Mouse (Mus musculus): ENCODE data around the gene Gm4788.
"Not testable (repeated sequence)": the region's sequence is repeated elsewhere in the genome, so short reads cannot be mapped to it uniquely, and the experiment has no call there.

Gene Gm4788

GRCm38 (mm10) chr1:139781143-139781542 lies at the start of gene Gm4788:
TSS of gene Gm4788 (minus strand) at chr1:139781243.
- DNase-seq = no peak

GRCm38 (mm10) chr1:139808594-139808993 lies 27.6 kb upstream of the Gm4788 start:
- no peak for DNase-seq

GRCm38 (mm10) chr1:139769913-139770312 lies 11.1 kb downstream of the Gm4788 start:
- not testable (repeated sequence) for DNase-seq

- DNase-seq = not testable (repeated sequence)
These were observed 64.4 kb downstream of the Gm4788 start for GRCm38 (mm10) chr1:139716681-139717080.

- not testable (repeated sequence) for DNase-seq
These were observed 64.8 kb downstream of the Gm4788 start for GRCm38 (mm10) chr1:139716249-139716648.

GRCm38 (mm10) chr1:139649921-139650320 lies 131.1 kb downstream of the Gm4788 start:
- DNase-seq = not testable (repeated sequence)

Measured in lung, postnatal 36 days (tissue).